19 mouse cellular contexts compared by ENCODE assay signal in genomic region chr2:46525223-46525622, GRCm38 (mm10).
DNase-seq lines count a peak whose midpoint lies in the region; ATAC-seq and TF ChIP-seq lines count a peak whose summit lies in the region.
"Had no signal": no experiment of that assay in that cellular context is flagged by ENCODE, and none has a peak within 500 bp of the region (broad histone marks: within the 10 kb centered on the region; RNA-seq: fewer than 3 reads in every experiment).

No protein-coding gene starts in this region.

- no peak overlapping the region for H3K4me3 ChIP-seq in heart, embryonic 13.5 days
- no peak overlapping the region for H3K4me3 ChIP-seq in lung, embryonic 14.5 days (ENCODE audit: low read depth, low read length)
- no peak overlapping the region for H3K4me3 ChIP-seq in lung, adult 2 months (replicated peaks; ENCODE audit: extremely low read depth, low read depth, low read length)
- H3K4me3 ChIP-seq in midbrain, postnatal 0 days (ENCODE audit: low read depth, low read length): no peak overlapping the region
- H3K4me3 ChIP-seq: embryonic facial prominence, embryonic 13.5 days; midbrain, embryonic 10.5 days; myocyte had no signal

- no peak for DNase-seq in heart, postnatal 14 days
- peak; percentile 14 for DNase-seq in lung, embryonic 14.5 days
- no peak for DNase-seq in lung, adult 2 months
- no peak for DNase-seq in frontal cortex, postnatal 36 days (ENCODE audit: low spot score in 2 of 2)
- no peak for DNase-seq in midbrain, postnatal 0 days (ENCODE audit: low spot score)
- DNase-seq in lung, postnatal 36 days: no peak
- DNase-seq: adrenal gland, postnatal 14 days; cerebellum, postnatal 10 days; heart, adult 11 months; liver; thymus, postnatal 4 days had no signal

- peak overlapping the region; percentile 39; the same call in 1 of the 2 replicates for H3K27ac ChIP-seq in heart, embryonic 13.5 days (replicated peaks)
- H3K27ac ChIP-seq in lung, embryonic 14.5 days (ENCODE audit: low read depth): no peak overlapping the region
- H3K27ac ChIP-seq in midbrain, postnatal 0 days (ENCODE audit: low read depth, low read length): no peak overlapping the region
- H3K27ac ChIP-seq: embryonic facial prominence, embryonic 13.5 days; midbrain, embryonic 10.5 days had no signal

- H3K36me3 ChIP-seq in heart, embryonic 13.5 days: no peaks in the 10 kb centered on the region
- no peaks in the 10 kb centered on the region for H3K36me3 ChIP-seq in lung, embryonic 14.5 days (ENCODE audit: insufficient read depth)
- H3K36me3 ChIP-seq in midbrain, postnatal 0 days (ENCODE audit: insufficient read depth, low read length): no peaks in the 10 kb centered on the region
- H3K36me3 ChIP-seq: embryonic facial prominence, embryonic 13.5 days; G1E; midbrain, embryonic 10.5 days had no signal

- ATAC-seq in heart, embryonic 13.5 days (ENCODE audit: extremely low read depth, insufficient number of reproducible peaks, low FRiP score, low TSS enrichment): no peak
- ATAC-seq in lung, embryonic 14.5 days (ENCODE audit: insufficient read depth): peak; percentile 33; the same call in 1 of the 2 replicates
- ATAC-seq in hematopoietic stem cell, adult 5-6 weeks (replicated peaks in 1 of 2; ENCODE audit: insufficient read depth in 1 of 2, low FRiP score in 2 of 2, low TSS enrichment in 1 of 2, low read depth in 1 of 2, poor library complexity in 2 of 2, severe bottlenecking in 2 of 2): peak; percentile 77 to 84
- no peak for ATAC-seq in midbrain, postnatal 0 days (ENCODE audit: low FRiP score)
- ATAC-seq: intestine, embryonic 16.5 days; lung, postnatal 0 days had no signal

- TF ChIP-seq POLR2A in lung, adult 2 months (IDR thresholded peaks at IDR 0.05; ENCODE audit: borderline replicate concordance, extremely low read depth, low read depth, low read length): no peak

- no peak for TF ChIP-seq CTCF in lung, embryonic 14.5 days (IDR thresholded peaks at IDR 0.05; ENCODE audit: low read depth)
- no peak for TF ChIP-seq CTCF in lung, adult 2 months (IDR thresholded peaks at IDR 0.05; ENCODE audit: insufficient read depth, low read length)
- TF ChIP-seq CTCF in midbrain, postnatal 0 days (IDR thresholded peaks at IDR 0.05): no peak

- no peak overlapping the region for H3K9ac ChIP-seq in heart, embryonic 13.5 days
- no peak overlapping the region for H3K9ac ChIP-seq in lung, embryonic 14.5 days
- no peak overlapping the region for H3K9ac ChIP-seq in midbrain, postnatal 0 days (replicated peaks; ENCODE audit: low read length, poor library complexity, severe bottlenecking)
- H3K9ac ChIP-seq: embryonic facial prominence, embryonic 13.5 days had no signal

- H3K4me2 ChIP-seq in heart, embryonic 13.5 days: peak overlapping the region; percentile 42; the same call in 1 of the 2 replicates
- H3K4me2 ChIP-seq in lung, embryonic 14.5 days: no peak overlapping the region
- no peak overlapping the region for H3K4me2 ChIP-seq in midbrain, postnatal 0 days (ENCODE audit: low read depth, low read length, poor library complexity, severe bottlenecking)
- H3K4me2 ChIP-seq: embryonic facial prominence, embryonic 13.5 days had no signal

- 48% methylated on average over 4 of the region's 4 CpGs for WGBS in heart, embryonic 13.5 days
- WGBS in lung, embryonic 14.5 days: 10% methylated on average over 4 of the region's 4 CpGs
- WGBS in lung, adult 2 months: 31% methylated on average over 4 of the region's 4 CpGs
- WGBS in midbrain, postnatal 0 days: 63% methylated on average over 4 of the region's 4 CpGs

- intact Hi-C loops in heart, postnatal 14 days (cut with DNase I): no loop called here

- no peaks in the 10 kb centered on the region for H3K27me3 ChIP-seq in heart, embryonic 13.5 days (replicated peaks)
- H3K27me3 ChIP-seq in lung, embryonic 14.5 days (ENCODE audit: insufficient read depth, low read length): no peaks in the 10 kb centered on the region
- H3K27me3 ChIP-seq in midbrain, postnatal 0 days (ENCODE audit: insufficient read depth, low read length): no peaks in the 10 kb centered on the region
- H3K27me3 ChIP-seq: embryonic facial prominence, embryonic 13.5 days had no signal

- H3K4me1 ChIP-seq in heart, embryonic 13.5 days: peaks cover 15% of the 10 kb centered on the region
- peaks cover 9% of the 10 kb centered on the region for H3K4me1 ChIP-seq in lung, embryonic 14.5 days (ENCODE audit: insufficient read depth)
- no peaks in the 10 kb centered on the region for H3K4me1 ChIP-seq in lung, adult 2 months (ENCODE audit: control insufficient read depth, insufficient read depth, low read length)
- no peaks in the 10 kb centered on the region for H3K4me1 ChIP-seq in midbrain, postnatal 0 days (ENCODE audit: insufficient read depth, low read length)
- H3K4me1 ChIP-seq: embryonic facial prominence, embryonic 13.5 days had no signal

- no peaks in the 10 kb centered on the region for H3K9me3 ChIP-seq in heart, embryonic 13.5 days
- H3K9me3 ChIP-seq in lung, embryonic 14.5 days (ENCODE audit: low read depth, low read length): no peaks in the 10 kb centered on the region
- H3K9me3 ChIP-seq in midbrain, postnatal 0 days (ENCODE audit: low read length): no peaks in the 10 kb centered on the region
- H3K9me3 ChIP-seq: embryonic facial prominence, embryonic 13.5 days; G1E; midbrain, embryonic 10.5 days had no signal

Comparison
In these comparisons a context has a peak if more than half of its experiments do, and no peak if none do; other contexts are left out.
1. ATAC-seq: peak in lung, embryonic 14.5 days (single experiment) and hematopoietic stem cell, adult 5-6 weeks (2 of 2); none in heart, embryonic 13.5 days (single experiment) and midbrain, postnatal 0 days (single experiment).